Mouse (Mus musculus): ENCODE results near the gene Eml2. TPM values are rescaled to one million over a fixed set of nuclear protein-coding genes. Genes with fewer than 3 reads are reported as not detected.
A peak's percentile ranks its signal among the peaks of the same experiment; 100 is the strongest.
"Not testable (repeated sequence)": the region's sequence is repeated elsewhere in the genome, so short reads cannot be mapped to it uniquely, and the experiment has no call there.

Gene Eml2
- total RNA-seq (2015; ENCODE audit: low replicate concordance) (1.5 and 2.1 TPM in 2 replicates), total RNA-seq (2017; ENCODE audit: low replicate concordance) (2.8 and 3.7 TPM in 2 replicates)

- no peak for ATAC-seq (replicated peaks; ENCODE audit: low FRiP score, poor library complexity, severe bottlenecking)
These were observed at the start of gene Eml2 for GRCm38 (mm10) chr7:19175708-19176515. Gene Eml2 (plus strand): TSS chr7:19176421.

- no peak for ATAC-seq (replicated peaks; ENCODE audit: low FRiP score, poor library complexity, severe bottlenecking)
These were observed 48.5 kb upstream of the Eml2 start for GRCm38 (mm10) chr7:19127744-19128143.

- no peak for ATAC-seq (replicated peaks; ENCODE audit: low FRiP score, poor library complexity, severe bottlenecking)
These were observed 46.8 kb upstream of the Eml2 start for GRCm38 (mm10) chr7:19129396-19129795.

- ATAC-seq (replicated peaks; ENCODE audit: low FRiP score, poor library complexity, severe bottlenecking): no peak
These were observed 45.6 kb upstream of the Eml2 start for GRCm38 (mm10) chr7:19130657-19131056.

GRCm38 (mm10) chr7:19131324-19131848 is 44.8 kb upstream of the Eml2 start:
- peak; percentile 97 for ATAC-seq (replicated peaks; ENCODE audit: low FRiP score, poor library complexity, severe bottlenecking)

- no peak for ATAC-seq (replicated peaks; ENCODE audit: low FRiP score, poor library complexity, severe bottlenecking)
These were observed 40.1 kb upstream of the Eml2 start for GRCm38 (mm10) chr7:19136168-19136567.

- no peak for ATAC-seq (replicated peaks; ENCODE audit: low FRiP score, poor library complexity, severe bottlenecking)
These were observed 39.4 kb upstream of the Eml2 start for GRCm38 (mm10) chr7:19136673-19137334.

GRCm38 (mm10) chr7:19137380-19137779 is 38.8 kb upstream of the Eml2 start:
- ATAC-seq (replicated peaks; ENCODE audit: low FRiP score, poor library complexity, severe bottlenecking): no peak

- ATAC-seq (replicated peaks; ENCODE audit: low FRiP score, poor library complexity, severe bottlenecking): no peak
These were observed 29.4 kb upstream of the Eml2 start for GRCm38 (mm10) chr7:19146793-19147192.

GRCm38 (mm10) chr7:19147497-19148045 is 28.6 kb upstream of the Eml2 start:
- ATAC-seq (replicated peaks; ENCODE audit: low FRiP score, poor library complexity, severe bottlenecking): no peak

GRCm38 (mm10) chr7:19148180-19148874 is 27.9 kb upstream of the Eml2 start:
- ATAC-seq (replicated peaks; ENCODE audit: low FRiP score, poor library complexity, severe bottlenecking): no peak

GRCm38 (mm10) chr7:19148875-19149541 is 27.2 kb upstream of the Eml2 start, which contains the start of gene Qpctl:
Gene Qpctl (minus strand): TSS chr7:19149291.
- peak; percentile 89 for ATAC-seq (replicated peaks; ENCODE audit: low FRiP score, poor library complexity, severe bottlenecking)

- peak; percentile 87 for ATAC-seq (replicated peaks; ENCODE audit: low FRiP score, poor library complexity, severe bottlenecking)
These were observed 26.6 kb upstream of the Eml2 start, which contains the start of gene Snrpd2 for GRCm38 (mm10) chr7:19149626-19150025. Gene Snrpd2 (plus strand): TSS chr7:19149722.

- not testable (repeated sequence) for ATAC-seq (replicated peaks; ENCODE audit: low FRiP score, poor library complexity, severe bottlenecking)
These were observed 25.1 kb upstream of the Eml2 start for GRCm38 (mm10) chr7:19151121-19151520.

- ATAC-seq (replicated peaks; ENCODE audit: low FRiP score, poor library complexity, severe bottlenecking): no peak
These were observed 21.4 kb upstream of the Eml2 start for GRCm38 (mm10) chr7:19154796-19155195.

- no peak for ATAC-seq (replicated peaks; ENCODE audit: low FRiP score, poor library complexity, severe bottlenecking)
These were observed 20.3 kb upstream of the Eml2 start for GRCm38 (mm10) chr7:19155825-19156475.

GRCm38 (mm10) chr7:19157160-19157800 is 18.9 kb upstream of the Eml2 start:
- peak; percentile 88 for ATAC-seq (replicated peaks; ENCODE audit: low FRiP score, poor library complexity, severe bottlenecking)

- no peak for ATAC-seq (replicated peaks; ENCODE audit: low FRiP score, poor library complexity, severe bottlenecking)
These were observed 17.6 kb upstream of the Eml2 start for GRCm38 (mm10) chr7:19158601-19159000.
